Mouse (Mus musculus): Measurements from ENCODE around the gene Gnat3.

DNA sequence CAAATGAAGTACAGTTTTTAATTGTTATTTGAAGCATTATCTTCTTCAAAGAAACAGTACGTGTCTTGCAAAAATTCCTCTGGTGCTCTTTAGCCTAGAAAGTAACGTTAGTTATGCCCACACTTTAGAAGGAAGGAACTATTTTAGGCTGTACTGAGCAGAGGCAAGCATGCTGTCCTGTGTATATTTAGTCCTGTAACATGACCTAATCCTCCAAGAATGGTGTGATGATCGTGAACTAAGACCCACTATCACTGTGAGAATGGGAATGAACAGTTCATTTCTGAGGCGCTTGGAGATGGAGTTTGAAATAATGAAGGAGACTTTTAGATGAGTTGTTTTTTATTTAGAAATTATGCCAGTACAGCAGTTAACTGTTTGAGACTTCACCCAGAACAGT lies 20.4 kb downstream of the Gnat3 start:
- TF ChIP-seq CTCF (IDR thresholded peaks at IDR 0.05; ENCODE audit: low read depth, low read length), result no peak
- TF ChIP-seq EP300 (IDR thresholded peaks at IDR 0.05; ENCODE audit: insufficient read depth, low read depth, low read length), result no peak
- TF ChIP-seq POLR2A (IDR thresholded peaks at IDR 0.05; ENCODE audit: insufficient read depth, low read length), result no peak

All from ES-Bruce4 (cell line).